Mouse (Mus musculus) kidney, adult 8-10 months (tissue): ENCODE data around the gene 0610030E20Rik.

Experiments
- DNase-seq, 2 experiments: peaks; one replicate each; pipeline ENCODE4 v3.0.0; 2022

0610030E20Rik gene

GRCm38 (mm10) chr6:72347166-72347941, at the start of gene 0610030E20Rik:
TSS of gene 0610030E20Rik (plus strand) at chr6:72347317.
- DNase-seq, result peak; percentile 93 to 95

GRCm38 (mm10) chr6:72297825-72298224, 49.3 kb upstream of the 0610030E20Rik start:
- DNase-seq, result no peak

- DNase-seq, result peak; percentile 72 to 82
Measured at GRCm38 (mm10) chr6:72302349-72302925, 44.7 kb upstream of the 0610030E20Rik start.

- no peak for DNase-seq
Measured at GRCm38 (mm10) chr6:72303510-72303909, 43.6 kb upstream of the 0610030E20Rik start.

- DNase-seq, result no peak
Measured at GRCm38 (mm10) chr6:72312198-72312597, 34.9 kb upstream of the 0610030E20Rik start.

GRCm38 (mm10) chr6:72313124-72313867, 33.8 kb upstream of the 0610030E20Rik start:
- no peak for DNase-seq

GRCm38 (mm10) chr6:72315384-72315783, 31.7 kb upstream of the 0610030E20Rik start:
- DNase-seq, result no peak

GRCm38 (mm10) chr6:72316044-72316443, 31.1 kb upstream of the 0610030E20Rik start:
- no peak for DNase-seq

- DNase-seq, result no peak
Measured at GRCm38 (mm10) chr6:72318440-72318839, 28.7 kb upstream of the 0610030E20Rik start.

- peak; percentile 18 to 70 for DNase-seq
Measured at GRCm38 (mm10) chr6:72319019-72319418, 28.1 kb upstream of the 0610030E20Rik start.

GRCm38 (mm10) chr6:72322936-72323335, 24.2 kb upstream of the 0610030E20Rik start:
- no peak for DNase-seq

GRCm38 (mm10) chr6:72323786-72324508, 23.2 kb upstream of the 0610030E20Rik start:
- DNase-seq, result no peak

- DNase-seq, result peak; percentile 60 to 82
Measured at GRCm38 (mm10) chr6:72326274-72326673, 20.8 kb upstream of the 0610030E20Rik start.

- no peak for DNase-seq
Measured at GRCm38 (mm10) chr6:72329019-72329418, 18.1 kb upstream of the 0610030E20Rik start.

- no peak for DNase-seq
Measured at GRCm38 (mm10) chr6:72330133-72330532, 17.0 kb upstream of the 0610030E20Rik start.

GRCm38 (mm10) chr6:72333111-72333510, 14.0 kb upstream of the 0610030E20Rik start:
- no peak for DNase-seq

- DNase-seq, result no peak
Measured at GRCm38 (mm10) chr6:72340481-72340880, 6.6 kb upstream of the 0610030E20Rik start.

GRCm38 (mm10) chr6:72344396-72345073, 2.6 kb upstream of the 0610030E20Rik start:
- DNase-seq, result no peak

- DNase-seq, result peak; percentile 93 to 96
Measured at GRCm38 (mm10) chr6:72345074-72345567, 2.0 kb upstream of the 0610030E20Rik start, which contains the start of gene Usp39. TSS of gene Usp39 (minus strand) at chr6:72345184.

GRCm38 (mm10) chr6:72345633-72346032, 1.5 kb upstream of the 0610030E20Rik start:
- no peak for DNase-seq

- no peak for DNase-seq
Measured at GRCm38 (mm10) chr6:72346261-72346660, 856 bp upstream of the 0610030E20Rik start.

GRCm38 (mm10) chr6:72348411-72348810, 1.3 kb downstream of the 0610030E20Rik start:
- peak in 1 of 2 experiments; percentile 63 for DNase-seq
